Mouse (Mus musculus) hindbrain, embryonic 11.5 days (tissue): ENCODE measurements around the gene Rnf149. TPM values are rescaled to one million over a fixed set of nuclear protein-coding genes. Genes with fewer than 3 reads are reported as not detected.
"Not testable (repeated sequence)": the region's sequence is repeated elsewhere in the genome, so short reads cannot be mapped to it uniquely, and the experiment has no call there.

Source experiments
- ATAC-seq: fragments of 200-750 bp; cut with Nextera tagmentation; 2 replicates; pipeline ENCODE4 v1.8.0; 2017; ENCODE audit warnings: mild to moderate bottlenecking, moderate TSS enrichment, moderate library complexity; ENCODE audit not compliant: low FRiP score
- DNase-seq: peaks from one replicate; pipeline ENCODE4 v3.0.0-alpha.2; 2015; ENCODE audit warnings: low spot score
- H3K27ac ChIP-seq: fragments of 300-500 bp; sonication (generic); 2 replicates; pipeline ENCODE4 v1.5.1; 2014; ENCODE audit warnings: mild to moderate bottlenecking, low read depth, low read length
- H3K27me3 ChIP-seq: fragments of 300-500 bp; sonication (generic); 2 replicates; pipeline ENCODE4 v1.6.1; 2014; ENCODE audit warnings: mild to moderate bottlenecking, low read length, moderate library complexity, mixed read lengths; ENCODE audit not compliant: control insufficient read depth, insufficient read depth
- H3K36me3 ChIP-seq: fragments of 300-500 bp; sonication (generic); 2 replicates; pipeline ENCODE4 v1.6.1; 2014; ENCODE audit warnings: mild to moderate bottlenecking, low read length, moderate library complexity, mixed read lengths; ENCODE audit not compliant: control insufficient read depth, insufficient read depth
- H3K4me1 ChIP-seq: fragments of 300-500 bp; sonication (generic); replicated peaks from 2 replicates; pipeline ENCODE4 v1.6.1; 2014; ENCODE audit warnings: low read length, mixed read lengths; ENCODE audit not compliant: control insufficient read depth, insufficient read depth
- H3K4me2 ChIP-seq: fragments of 300-500 bp; sonication (generic); replicated peaks from 2 replicates; pipeline ENCODE4 v1.6.1; 2014; ENCODE audit warnings: mild to moderate bottlenecking, low read depth, low read length
- H3K4me3 ChIP-seq: fragments of 300-500 bp; sonication (generic); 2 replicates; pipeline ENCODE4 v1.5.1; 2014; ENCODE audit warnings: low read depth, low read length
- H3K9ac ChIP-seq: fragments of 300-500 bp; sonication (generic); 2 replicates; pipeline ENCODE4 v1.6.1; 2014; ENCODE audit warnings: low read depth, low read length
- H3K9me3 ChIP-seq: fragments of 300-500 bp; sonication (generic); 2 replicates; pipeline ENCODE4 v1.6.1; 2016; ENCODE audit warnings: low read length; ENCODE audit not compliant: control insufficient read depth
- WGBS: fragments of 180-500 bp; shearing (Covaris S2); extraction: QIAGEN DNeasy Blood & Tissue Kit; methylation state at CpG from one replicate; pipeline ENCODE4 v1.1.7; 2014; 5-methylcytosine and 5-hydroxymethylcytosine counted together
- polyA plus RNA-seq: library from polyadenylated mRNA; unstranded; fragments of >200 nt; fragmentation: Nextera tagmentation; extraction: Ambion mirVana; gene quantifications from 2 replicates; pipeline ENCODE4 v1.2.1, GENCODE M21; 2014

The Rnf149 gene
- polyA plus RNA-seq, 1 experiment from 2014 or later, result 31.5 TPM

DNA sequence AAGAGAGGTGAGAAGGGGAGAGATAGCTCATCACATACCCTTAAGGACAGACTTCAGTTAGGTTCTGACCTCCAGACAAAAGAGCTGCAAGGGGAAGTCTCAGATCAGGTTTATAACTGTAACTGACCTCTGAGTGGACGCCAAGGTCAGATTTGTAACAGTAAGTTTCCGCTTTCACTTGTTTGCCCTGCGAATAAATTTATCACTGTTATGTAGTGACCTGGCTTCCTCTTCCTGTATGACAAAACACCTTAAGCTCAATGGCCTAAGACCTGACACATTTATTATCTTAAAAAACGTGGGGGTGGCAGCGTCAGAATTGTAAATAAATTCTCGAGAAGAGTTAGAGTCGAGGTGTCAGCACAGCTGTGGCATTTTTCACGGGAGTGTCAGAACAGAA, 31.3 kb upstream of the Rnf149 start:
- H3K9ac ChIP-seq, result no peak overlapping the region
- DNase-seq (no peak), ATAC-seq (no peak)
- no peak overlapping the region for H3K4me3 ChIP-seq
- H3K9me3 ChIP-seq, result no peaks in the 10 kb centered on the region
- no peak overlapping the region for H3K27ac ChIP-seq
- no peaks in the 10 kb centered on the region for H3K27me3 ChIP-seq
- WGBS, result 73% methylated on average over 8 of the region's 8 CpGs
- H3K36me3 ChIP-seq, result no peaks in the 10 kb centered on the region
- no peaks in the 10 kb centered on the region for H3K4me1 ChIP-seq
- no peak overlapping the region for H3K4me2 ChIP-seq

- Histone ChIP-seq H3K4me3 (no peak overlapping the region), H3K9me3 (no peaks in the 10 kb centered on the region), H3K36me3 (no peaks in the 10 kb centered on the region), H3K27me3 (no peaks in the 10 kb centered on the region), H3K27ac (no peak overlapping the region), H3K9ac (no peak overlapping the region), H3K4me1 (no peaks in the 10 kb centered on the region), H3K4me2 (no peak overlapping the region)
- ATAC-seq (no peak), DNase-seq (no peak)
- 98% methylated on average over 3 of the region's 3 CpGs for WGBS
These were observed 25.3 kb upstream of the Rnf149 start for GRCm38 (mm10) chr1:39602477-39602876.

- H3K27me3 ChIP-seq, result no peaks in the 10 kb centered on the region
- no peak overlapping the region for H3K4me2 ChIP-seq
- no peak for ATAC-seq
- no peak overlapping the region for H3K4me3 ChIP-seq
- no peaks in the 10 kb centered on the region for H3K9me3 ChIP-seq
- H3K27ac ChIP-seq, result no peak overlapping the region
- DNase-seq, result no peak
- H3K4me1 ChIP-seq, result no peaks in the 10 kb centered on the region
- H3K36me3 ChIP-seq, result no peaks in the 10 kb centered on the region
- no peak overlapping the region for H3K9ac ChIP-seq
- WGBS, result 80% methylated on average over 11 of the region's 11 CpGs
These were observed 21.5 kb upstream of the Rnf149 start for GRCm38 (mm10) chr1:39598726-39599125.

- H3K9me3 ChIP-seq, H3K36me3 ChIP-seq, H3K27me3 ChIP-seq, H3K4me2 ChIP-seq, H3K9ac ChIP-seq, H3K4me1 ChIP-seq, H3K4me3 ChIP-seq, H3K27ac ChIP-seq, ATAC-seq, DNase-seq: not testable (repeated sequence)
- 94% methylated on average over 9 of the region's 9 CpGs for WGBS
These were observed 19.9 kb upstream of the Rnf149 start for GRCm38 (mm10) chr1:39597135-39597534.

DNA sequence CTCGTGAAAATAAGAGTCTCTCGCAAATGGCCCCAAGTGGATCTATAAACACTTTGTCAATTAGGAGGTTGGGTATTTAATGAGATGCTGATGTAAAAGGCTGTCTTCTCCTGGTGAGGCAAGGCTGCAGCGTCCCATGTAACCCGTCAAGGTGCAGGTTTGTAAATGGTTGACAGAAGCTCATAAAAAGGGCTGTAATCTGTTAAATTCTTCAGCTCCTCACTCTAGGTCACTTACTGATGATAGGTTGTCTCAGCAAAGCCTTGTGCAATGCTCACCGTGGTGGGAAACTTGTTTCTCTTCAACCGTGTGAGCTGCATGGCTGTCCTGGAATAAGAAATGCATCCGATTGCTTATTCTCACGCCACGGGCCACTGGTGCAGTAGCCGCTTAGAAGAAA, 16.6 kb upstream of the Rnf149 start:
- H3K4me1 ChIP-seq, result no peaks in the 10 kb centered on the region
- H3K9ac ChIP-seq, result no peak overlapping the region
- 88% methylated on average over 10 of the region's 10 CpGs for WGBS
- no peaks in the 10 kb centered on the region for H3K9me3 ChIP-seq
- no peak overlapping the region for H3K4me3 ChIP-seq
- H3K4me2 ChIP-seq, result no peak overlapping the region
- no peaks in the 10 kb centered on the region for H3K36me3 ChIP-seq
- DNase-seq (no peak), ATAC-seq (no peak)
- no peak overlapping the region for H3K27ac ChIP-seq
- H3K27me3 ChIP-seq, result no peaks in the 10 kb centered on the region

DNA sequence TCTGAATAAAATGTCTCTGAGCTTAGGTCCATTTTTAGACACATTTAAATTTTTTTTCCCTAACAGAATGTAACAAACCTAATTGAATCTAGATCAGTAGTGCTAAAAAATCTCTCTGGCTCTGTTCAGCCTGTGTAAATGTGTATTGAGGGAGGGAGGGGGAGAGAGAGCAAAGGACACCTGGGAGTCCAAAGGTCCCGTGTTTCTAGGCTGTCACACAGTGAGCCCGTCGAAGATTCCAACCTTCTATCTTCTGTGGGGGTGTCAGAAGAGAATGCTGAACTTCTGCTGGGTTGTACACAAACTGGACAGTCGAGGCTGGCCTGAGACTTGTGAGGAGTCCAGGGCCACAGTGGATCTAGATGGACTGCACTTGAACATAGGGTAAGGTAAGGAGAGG, 14.9 kb upstream of the Rnf149 start:
- H3K4me1 ChIP-seq, result no peaks in the 10 kb centered on the region
- H3K27me3 ChIP-seq, result no peaks in the 10 kb centered on the region
- H3K9me3 ChIP-seq, result no peaks in the 10 kb centered on the region
- H3K9ac ChIP-seq, result no peak overlapping the region
- H3K36me3 ChIP-seq, result no peaks in the 10 kb centered on the region
- ATAC-seq (no peak), DNase-seq (no peak)
- H3K27ac ChIP-seq, result no peak overlapping the region
- no peak overlapping the region for H3K4me2 ChIP-seq
- no peak overlapping the region for H3K4me3 ChIP-seq
- WGBS, result 81% methylated on average over 4 of the region's 4 CpGs

GRCm38 (mm10) chr1:39591557-39591956, 14.4 kb upstream of the Rnf149 start:
- H3K36me3 ChIP-seq, H3K27ac ChIP-seq, H3K4me1 ChIP-seq, ATAC-seq, DNase-seq, H3K9ac ChIP-seq, H3K4me3 ChIP-seq, H3K9me3 ChIP-seq, H3K4me2 ChIP-seq, H3K27me3 ChIP-seq: not testable (repeated sequence)
- 75% methylated on average over 1 of the region's 1 CpGs for WGBS

- ATAC-seq, result no peak
- Histone ChIP-seq H3K27me3 (no peaks in the 10 kb centered on the region), H3K36me3 (no peaks in the 10 kb centered on the region), H3K9me3 (no peaks in the 10 kb centered on the region), H3K4me3 (no peak overlapping the region), H3K9ac (no peak overlapping the region), H3K4me1 (no peaks in the 10 kb centered on the region), H3K4me2 (no peak overlapping the region), H3K27ac (no peak overlapping the region)
- 81% methylated on average over 5 of the region's 5 CpGs for WGBS
- no peak for DNase-seq
These were observed 13.0 kb upstream of the Rnf149 start for GRCm38 (mm10) chr1:39590193-39590592.

DNA sequence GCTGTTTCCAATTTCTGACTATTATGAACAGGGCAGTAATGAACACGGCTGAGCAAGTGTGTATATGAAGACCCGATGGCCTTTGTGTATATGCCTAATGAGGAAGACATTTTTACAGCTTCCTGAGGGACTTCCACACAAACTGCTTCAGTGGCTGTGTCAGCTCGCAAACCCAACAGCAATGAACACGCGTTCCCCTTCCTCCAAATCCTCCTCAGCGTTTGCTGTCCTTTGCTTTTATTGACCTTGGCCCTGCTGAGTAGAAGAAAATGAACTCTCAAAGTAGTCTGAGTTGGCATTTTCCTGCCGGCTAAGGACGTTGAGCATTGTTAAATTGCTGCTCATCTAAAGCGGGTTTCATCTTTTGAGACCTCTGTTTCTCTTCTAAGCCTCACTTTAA, 8.2 kb upstream of the Rnf149 start:
- Histone ChIP-seq H3K9ac (no peak overlapping the region), H3K27me3 (no peaks in the 10 kb centered on the region), H3K4me1 (no peaks in the 10 kb centered on the region), H3K4me2 (no peak overlapping the region), H3K27ac (no peak overlapping the region), H3K9me3 (no peaks in the 10 kb centered on the region), H3K4me3 (no peak overlapping the region), H3K36me3 (no peaks in the 10 kb centered on the region)
- ATAC-seq (no peak), DNase-seq (no peak)
- WGBS, result 88% methylated on average over 9 of the region's 9 CpGs
